Mouse (Mus musculus) MEL (cell line): ENCODE data around the gene Smim5.

Experiments
- CTCF ChIP-seq, 3 experiments: IDR thresholded peaks in 2 of 3; conservative IDR thresholded peaks in 1 of 3; 2 replicates each; pipeline ENCODE4 v1.5.1; 2011 to 2012; ENCODE audit warnings: low read length in 3 of 3, low read depth in 2 of 3, mild to moderate bottlenecking in 2 of 3, improper control_type of control experiment in 1 of 3, inconsistent platforms in 1 of 3, mixed read lengths in 1 of 3, moderate library complexity in 1 of 3; ENCODE audit not compliant: control insufficient read depth in 1 of 3, insufficient read depth in 1 of 3, poor library complexity in 1 of 3, severe bottlenecking in 1 of 3
- ZC3H11A ChIP-seq: IDR thresholded peaks from 2 replicates; pipeline ENCODE4 v1.6.1; 2012; ENCODE audit warnings: low read depth, mild to moderate bottlenecking, inconsistent platforms, low read length, improper control_type of control experiment

DNA sequence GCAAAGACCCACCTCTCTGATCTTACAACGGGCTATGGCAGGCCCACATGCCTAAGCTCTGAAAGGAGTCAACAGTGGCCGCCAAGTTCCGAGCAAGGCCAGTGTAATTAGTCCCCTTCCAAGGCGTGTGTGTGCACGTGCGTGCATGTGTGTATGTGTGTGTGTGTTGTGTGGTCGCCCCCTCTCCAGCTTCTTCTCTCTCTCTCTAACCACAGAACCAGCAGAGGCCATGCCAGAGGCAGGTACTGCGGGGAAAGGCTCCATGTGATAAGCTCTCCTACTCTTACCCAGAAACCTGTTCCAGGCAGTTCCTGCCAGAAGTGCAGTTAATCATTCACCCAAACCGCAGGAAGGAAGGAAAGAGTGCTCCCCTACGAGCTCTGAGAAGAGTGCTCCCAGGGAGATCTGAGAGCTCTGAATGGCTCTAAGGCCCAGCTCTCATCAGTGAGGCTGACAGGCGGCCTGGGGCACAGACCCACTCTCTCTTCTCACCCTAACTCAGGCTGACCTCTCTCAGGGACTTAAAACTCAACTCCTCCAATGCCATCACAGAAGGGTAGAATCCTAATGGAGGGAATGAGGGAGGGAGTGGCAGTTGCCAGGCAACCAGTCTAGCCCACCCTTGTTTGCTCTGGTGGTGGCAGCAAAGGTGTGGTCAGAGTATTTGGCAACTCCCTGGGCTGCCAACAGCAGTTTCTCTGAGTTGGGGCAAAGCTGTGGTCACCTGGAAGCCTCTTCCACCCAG, 12.0 kb downstream of the Smim5 start, which contains the start of gene Smim6:
- no peak for TF ChIP-seq CTCF (IDR thresholded peaks at IDR 0.05 in 2 of 3, conservative IDR thresholded peaks at IDR 0.05 in 1 of 3; ENCODE audit: control insufficient read depth in 1 of 3, insufficient read depth in 1 of 3, low read depth in 2 of 3, low read length in 3 of 3, poor library complexity in 1 of 3, severe bottlenecking in 1 of 3)
- TF ChIP-seq ZC3H11A, result no peak
